Mouse (Mus musculus) heart, postnatal 25 days (tissue): ENCODE measurements at regions not wholly inside any gene's neighbourhood (a gene's known extent, or its start where the extent isn't known, plus 50 kb on each side); places are given as distances from the start of the nearest gene placed in this dataset.

Experiments used
- DNase-seq: peaks from one replicate; pipeline ENCODE4 v3.0.0; 2022; ENCODE audit warnings: low spot score
- intact Hi-C: fragments of 180-260 bp; cut with DNase I; formaldehyde crosslinking; loops from one replicate; pipeline ENCODE4 v1.15.1; 2025

GRCm38 (mm10) chr13:99847531-99847930 is 53.4 kb downstream of the Cartpt start:
- intact Hi-C loops, result no loop called here

DNA sequence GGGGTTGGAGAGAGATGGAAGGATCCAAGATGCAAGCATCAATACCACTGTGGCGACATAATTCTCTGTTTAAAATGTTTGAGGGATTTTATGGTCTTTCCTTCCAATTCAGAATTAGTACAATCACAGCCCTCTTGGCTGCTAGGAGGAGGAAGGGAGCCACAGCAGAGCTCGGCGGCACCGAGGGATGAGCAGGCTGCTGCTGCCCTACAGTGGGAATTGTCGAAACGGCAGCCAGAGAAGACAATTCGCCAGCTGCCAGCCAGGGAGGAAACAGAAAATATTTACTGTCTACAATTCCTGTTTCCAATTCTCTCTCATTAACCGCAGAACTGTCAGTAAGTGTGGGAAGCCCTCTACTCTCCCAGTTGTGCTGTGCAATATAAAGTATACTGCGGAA is 58.3 kb downstream of the Cartpt start:
- no peak for DNase-seq
- intact Hi-C loops, result no loop called here

More at GRCm38 (mm10) chr13:99847531-99847930, 53.4 kb downstream of the Cartpt start:
- DNase-seq, result no peak

- intact Hi-C loops, result loop anchor here (5.0 kb wide), 3 partner anchors 232 to 342 kb away; no protein-coding TSS in a partner anchor
- no peak for DNase-seq
These were observed 61.4 kb downstream of the Cartpt start for GRCm38 (mm10) chr13:99839446-99839845.

- peak; percentile 36 for DNase-seq
- intact Hi-C loops, result loop anchor here (1.0 to 5.0 kb wide), 5 partner anchors 231 to 485 kb away; no protein-coding TSS in a partner anchor
These were observed 63.0 kb downstream of the Cartpt start for GRCm38 (mm10) chr13:99837772-99838425.

DNA sequence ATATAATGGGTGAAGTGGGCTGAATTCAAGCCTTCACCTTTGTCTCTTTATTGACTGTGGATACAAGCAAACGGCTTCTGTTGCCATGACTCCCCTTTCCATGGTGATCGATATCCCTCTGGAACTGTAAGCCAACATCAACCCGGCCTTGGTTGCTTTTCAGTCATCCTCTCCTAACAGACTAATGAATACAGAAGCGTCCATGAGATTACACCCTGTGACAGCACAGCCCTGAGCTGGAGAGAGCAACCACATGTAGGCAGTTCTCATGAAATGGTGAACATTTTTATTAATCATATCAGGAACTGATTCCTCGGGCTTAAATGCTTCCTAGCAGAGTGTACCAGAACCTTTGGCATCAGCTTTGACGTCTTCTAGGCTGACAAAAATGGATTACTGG is 63.7 kb downstream of the Cartpt start:
- intact Hi-C loops, result loop anchor here (1.0 to 5.0 kb wide), 4 partner anchors 230 to 484 kb away; no protein-coding TSS in a partner anchor

DNA sequence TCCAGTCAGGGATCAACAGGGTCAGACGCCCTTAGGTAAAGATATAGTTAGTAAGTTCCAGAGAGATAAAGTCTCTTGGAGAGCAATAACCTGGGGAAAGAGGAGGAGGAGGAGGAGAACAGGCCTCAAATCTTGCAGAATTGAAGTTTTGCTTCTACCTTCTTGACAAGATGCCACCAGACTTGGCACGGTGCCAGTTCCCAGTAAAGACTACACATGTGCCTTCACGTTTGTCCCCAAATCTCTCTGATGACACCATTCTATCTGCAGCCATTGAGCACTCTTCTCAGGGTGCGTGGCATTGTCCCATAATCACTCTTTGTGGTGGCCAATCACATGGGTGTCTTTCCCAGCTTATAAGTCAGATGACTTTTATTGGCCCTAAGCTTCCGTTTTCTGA is 64.3 kb downstream of the Cartpt start:
- DNase-seq, result no peak

More for the DNA sequence above, 63.7 kb downstream of the Cartpt start:
- DNase-seq, result no peak

GRCm38 (mm10) chr13:99835518-99835917 is 65.4 kb downstream of the Cartpt start:
- intact Hi-C loops, result loop anchor here (5.0 kb wide), 3 partner anchors 228 to 338 kb away; no protein-coding TSS in a partner anchor
- no peak for DNase-seq

More for the DNA sequence above, 64.3 kb downstream of the Cartpt start:
- intact Hi-C loops, result loop anchor here (5.0 kb wide), 3 partner anchors 229 to 339 kb away; no protein-coding TSS in a partner anchor

DNA sequence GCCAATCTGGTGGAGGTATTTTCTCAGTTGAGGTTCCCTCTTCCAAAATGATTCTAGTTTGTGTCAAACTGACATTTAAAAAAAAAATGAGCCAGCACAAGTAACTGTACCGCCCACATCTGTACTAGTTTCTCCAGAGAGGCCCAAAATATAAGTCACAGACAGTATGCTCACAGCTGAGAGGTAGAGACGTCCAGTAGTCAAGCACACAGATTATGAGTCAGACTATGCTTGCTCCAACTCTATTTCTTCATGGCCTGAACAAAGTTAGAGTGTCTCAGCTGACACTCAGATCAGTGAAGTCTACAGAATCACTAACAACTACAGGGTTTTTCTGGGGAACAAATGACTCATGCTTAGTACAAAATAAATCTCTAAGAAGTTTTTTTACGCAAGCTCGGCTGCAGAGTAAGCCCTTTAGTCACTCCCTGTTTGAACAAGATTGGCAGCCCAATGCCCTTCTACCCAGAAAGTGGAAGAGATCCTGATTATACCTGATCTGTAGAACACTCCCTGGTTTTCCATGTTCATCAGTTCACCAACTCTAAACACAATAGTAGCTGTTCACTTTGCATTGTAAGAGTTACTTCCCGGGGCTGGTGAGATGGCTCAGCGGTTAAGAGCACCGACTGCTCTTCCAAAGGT is 70.7 kb downstream of the Cartpt start:
- no peak for DNase-seq
- intact Hi-C loops, result no loop called here

- intact Hi-C loops, result no loop called here
- DNase-seq, result no peak
These were observed 73.3 kb downstream of the Cartpt start for GRCm38 (mm10) chr13:99827573-99827972.

DNA sequence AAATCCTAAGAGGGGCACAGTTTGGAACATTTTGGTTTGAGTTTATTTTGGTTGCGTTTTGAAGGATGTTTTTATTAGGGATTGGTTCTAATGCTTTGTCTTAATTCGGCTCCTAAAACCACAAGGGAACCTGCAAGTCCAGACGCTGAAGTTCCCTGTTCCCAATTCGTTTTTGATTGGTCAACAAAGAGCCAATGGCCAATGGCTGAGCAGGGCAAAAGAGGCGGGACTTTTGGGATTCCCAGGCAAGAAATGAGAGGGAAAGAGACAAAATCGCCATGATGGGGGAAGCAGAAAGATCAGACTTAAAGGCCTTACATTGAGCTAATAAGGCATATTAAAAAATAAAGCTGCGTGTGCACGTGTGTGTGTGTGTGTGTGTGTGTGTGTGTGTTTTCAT is 76.3 kb downstream of the Cartpt start:
- no peak for DNase-seq

DNA sequence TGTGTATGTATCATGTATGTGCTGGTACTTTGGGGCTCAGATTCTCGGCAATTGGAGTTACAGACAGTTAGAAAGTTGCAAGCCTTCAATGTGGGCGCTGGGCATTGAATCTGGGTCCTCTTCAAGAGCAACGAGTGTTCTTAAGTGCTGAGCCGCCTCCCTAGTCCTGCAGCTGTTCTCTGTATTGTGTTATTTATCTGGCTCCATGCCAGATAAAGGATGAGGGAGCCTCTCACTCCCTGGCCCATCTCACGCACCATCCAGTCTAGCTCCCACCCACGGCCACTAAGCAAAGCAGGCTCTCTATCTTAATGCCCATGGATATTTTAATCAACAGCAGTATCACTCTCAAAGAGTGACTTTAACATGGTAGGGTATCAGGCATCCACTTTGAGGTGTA is 84.2 kb downstream of the Cartpt start:
- intact Hi-C loops, result no loop called here
- no peak for DNase-seq

More for the DNA sequence above, 76.3 kb downstream of the Cartpt start:
- intact Hi-C loops, result no loop called here

DNA sequence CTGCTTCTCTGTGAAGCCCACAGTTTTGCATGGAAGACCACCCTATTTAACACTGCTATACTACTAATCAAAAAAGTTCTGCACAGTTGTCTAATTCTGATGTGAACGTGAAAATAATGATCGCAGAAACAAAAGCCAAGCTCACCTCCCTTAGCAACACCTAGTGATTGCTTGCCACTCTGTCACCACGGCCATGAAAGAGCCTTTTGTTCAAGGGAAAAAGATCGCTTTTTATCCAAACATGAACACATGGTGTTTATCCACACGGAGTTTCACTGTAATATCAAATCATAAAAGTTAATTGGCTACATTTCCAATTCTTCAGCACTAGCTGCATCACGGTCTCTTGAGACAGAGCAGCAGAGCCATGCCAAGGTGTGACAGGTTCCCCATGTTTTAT is 85.1 kb downstream of the Cartpt start:
- intact Hi-C loops, result no loop called here
- DNase-seq, result no peak

DNA sequence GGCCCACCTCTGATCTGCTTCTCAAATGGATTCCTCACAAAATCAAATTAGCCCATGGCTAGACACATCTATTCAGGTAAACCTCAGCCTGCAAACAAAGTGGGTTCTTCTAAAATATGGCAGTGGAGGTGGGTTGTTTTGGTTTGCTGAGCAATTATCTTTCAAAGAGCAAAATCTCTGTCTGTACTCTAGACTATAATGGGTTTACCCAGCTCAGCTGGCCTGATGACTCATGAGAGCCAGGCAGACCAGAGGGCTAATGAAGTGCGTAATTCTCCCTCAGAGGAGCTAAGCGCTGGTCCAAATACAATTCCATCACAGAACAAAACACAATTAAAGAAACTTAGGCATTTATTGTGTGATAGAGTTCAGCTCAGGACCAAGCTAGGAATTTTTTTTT is 86.1 kb downstream of the Cartpt start:
- no peak for DNase-seq
- intact Hi-C loops, result no loop called here

- intact Hi-C loops, result no loop called here
These were observed 86.8 kb downstream of the Cartpt start for GRCm38 (mm10) chr13:99814033-99814556.

DNA sequence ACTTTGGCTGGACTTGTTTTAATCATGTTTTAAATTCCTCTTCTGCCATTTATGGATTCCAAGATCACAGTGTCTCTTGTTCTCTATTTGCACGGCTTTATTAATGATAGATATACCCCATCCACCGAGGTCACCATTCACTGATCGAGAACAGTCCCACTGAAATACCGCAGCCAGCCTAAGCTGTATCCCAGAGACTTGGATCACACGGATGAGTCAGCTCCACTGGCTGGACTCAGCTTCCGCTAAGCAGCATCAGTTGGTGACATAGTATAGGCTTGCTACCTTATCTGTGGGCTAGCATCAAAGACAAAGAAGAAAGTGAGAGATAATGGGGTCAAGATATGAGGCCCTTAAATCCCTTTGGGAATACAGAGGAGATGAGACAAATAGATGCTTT is 106.4 kb downstream of the Cartpt start:
- DNase-seq, result no peak
- intact Hi-C loops, result no loop called here

More at GRCm38 (mm10) chr13:99814033-99814556, 86.8 kb downstream of the Cartpt start:
- DNase-seq, result no peak

DNA sequence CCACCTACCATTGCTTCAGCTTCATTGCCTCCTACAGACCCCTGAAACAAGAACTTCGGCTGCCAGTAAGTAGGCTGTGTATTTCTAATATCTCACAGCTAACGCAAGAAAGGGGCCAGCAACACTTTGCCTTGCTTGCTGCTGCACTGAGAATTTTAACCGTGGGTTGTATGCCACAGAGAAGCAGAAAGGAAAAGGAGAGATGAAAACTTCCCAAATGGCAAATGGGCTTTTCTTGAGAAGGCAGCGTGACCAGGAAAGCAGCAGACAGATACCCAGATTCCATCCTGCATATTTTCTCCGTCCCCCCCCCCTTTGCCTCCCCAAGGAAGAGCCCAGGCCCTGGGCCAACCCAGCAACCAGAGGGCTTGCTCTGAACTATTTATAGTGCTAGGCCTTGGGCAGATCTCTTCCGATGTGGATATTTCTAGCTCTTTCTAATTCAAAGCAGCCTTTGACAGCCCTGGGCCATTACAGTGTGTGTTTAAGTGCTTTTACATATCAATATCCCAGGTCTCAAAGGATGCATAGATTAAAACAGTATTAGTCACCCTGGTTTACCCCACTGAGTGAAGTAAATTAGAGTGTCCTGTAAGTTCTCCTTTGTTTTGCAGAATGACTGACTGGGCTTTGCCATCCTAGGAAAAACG is 107.0 kb downstream of the Cartpt start:
- intact Hi-C loops, result no loop called here
- no peak for DNase-seq

DNA sequence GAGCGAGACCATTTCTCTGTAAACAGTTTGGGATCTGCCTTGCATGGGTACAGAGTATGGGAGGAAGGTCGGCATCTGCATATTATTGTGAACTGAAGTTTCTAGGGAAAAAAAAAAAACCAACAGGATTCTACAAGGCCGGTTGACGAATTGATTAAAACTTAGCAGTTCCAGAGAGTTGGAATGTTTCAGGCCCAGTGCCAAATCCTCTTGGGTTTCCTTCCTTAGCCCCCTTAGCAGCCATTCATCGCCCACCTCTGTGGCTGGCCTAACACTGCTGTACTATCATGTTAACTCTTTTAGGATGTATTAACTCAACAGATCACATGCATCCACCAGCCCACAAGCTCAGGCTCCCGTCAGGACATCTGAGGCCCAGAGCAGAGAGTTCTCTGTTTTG is 107.9 kb downstream of the Cartpt start:
- DNase-seq, result no peak
- intact Hi-C loops, result no loop called here

- intact Hi-C loops, result no loop called here
- no peak for DNase-seq
These were observed 109.9 kb downstream of the Cartpt start for GRCm38 (mm10) chr13:99790951-99791350.

- intact Hi-C loops, result no loop called here
- no peak for DNase-seq
These were observed 113.1 kb downstream of the Cartpt start for GRCm38 (mm10) chr13:99787760-99788159.

DNA sequence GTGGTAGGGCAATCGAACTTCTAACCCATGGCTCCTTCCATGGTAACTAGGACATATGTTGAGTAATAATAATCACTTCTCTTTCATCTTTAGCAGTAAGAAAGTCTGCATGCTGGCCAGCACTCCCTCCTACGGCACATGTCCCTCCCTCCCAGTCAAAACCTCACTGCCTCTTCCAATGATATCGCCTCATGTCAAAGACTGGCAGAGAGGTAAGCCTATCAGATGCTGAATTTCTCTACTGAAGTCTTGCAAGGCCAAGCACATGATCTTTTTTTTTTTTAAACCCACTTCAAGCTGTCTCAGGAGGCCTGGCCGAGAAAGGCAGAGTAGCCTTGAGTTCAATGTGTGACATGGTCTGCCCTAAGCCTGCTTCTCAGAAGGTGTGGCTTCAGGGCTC is 115.5 kb downstream of the Cartpt start:
- DNase-seq, result no peak
- intact Hi-C loops, result no loop called here

DNA sequence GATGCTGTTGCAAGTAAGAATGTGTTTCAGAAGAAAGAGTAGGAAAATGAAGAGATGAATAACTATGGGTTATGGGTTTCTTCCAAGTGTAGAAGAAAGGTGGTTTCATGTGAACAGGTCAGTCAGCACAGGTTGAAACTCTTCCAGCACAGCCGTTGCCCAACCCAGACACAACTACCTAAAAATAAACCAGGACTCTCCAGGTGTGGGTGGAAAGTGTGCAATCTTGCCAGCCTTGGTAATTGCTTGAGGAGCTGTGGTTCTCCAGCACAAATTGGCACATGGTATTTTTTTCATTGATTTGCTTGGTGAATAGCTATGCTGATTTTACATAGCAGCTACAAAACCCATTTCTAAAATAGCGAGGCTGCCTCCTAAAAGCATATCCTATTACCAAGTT is 116.6 kb downstream of the Cartpt start:
- DNase-seq, result no peak
- intact Hi-C loops, result no loop called here
